Comparison of ENCODE assay signal across 9 mouse cellular contexts in genomic region chr14:7773714-7774389, GRCm38 (mm10). TPM values are rescaled to one million over a fixed set of nuclear protein-coding genes. Genes with fewer than 3 reads are reported as not detected.
A peak's percentile ranks its signal among the peaks of the same experiment; 100 is the strongest.
DNase-seq lines count a peak whose midpoint lies in the region; ATAC-seq and TF ChIP-seq lines count a peak whose summit lies in the region.
"Had no signal": no experiment of that assay in that cellular context is flagged by ENCODE, and none has a peak within 500 bp of the region (broad histone marks: within the 10 kb centered on the region; RNA-seq: fewer than 3 reads in every experiment).

No protein-coding gene starts in this region.

- DNase-seq in urinary bladder, adult 18-20 months (ENCODE audit: low spot score in 2 of 2) = peak; percentile 14 to 22
- no peak for DNase-seq in urinary bladder, adult 2 months (ENCODE audit: low spot score)
- peak; percentile 83 for DNase-seq in forebrain, embryonic 14.5 days (ENCODE audit: low spot score)
- DNase-seq in heart, postnatal 25 days (ENCODE audit: low spot score) = peak; percentile 31
- peak; percentile 58 to 75 for DNase-seq in kidney, postnatal 4 days
- DNase-seq in liver, postnatal 0 days = peak; percentile 77
- peak; percentile 84 for DNase-seq in neural tube, embryonic 11.5 days (ENCODE audit: low spot score)

- H3K4me2 ChIP-seq in forebrain, embryonic 14.5 days (ENCODE audit: low read length) = peak overlapping the region; percentile 47
- peak overlapping the region; percentile 68 for H3K4me2 ChIP-seq in liver, postnatal 0 days (ENCODE audit: low read depth, low read length)
- peak overlapping the region; percentile 42 for H3K4me2 ChIP-seq in neural tube, embryonic 11.5 days (ENCODE audit: low read depth)

- H3K4me3 ChIP-seq in forebrain, embryonic 14.5 days (ENCODE audit: low read depth, low read length) = peak overlapping the region; percentile 25
- H3K4me3 ChIP-seq in liver, postnatal 0 days (ENCODE audit: low read depth, low read length) = peak overlapping the region; percentile 53
- H3K4me3 ChIP-seq in neural tube, embryonic 11.5 days (ENCODE audit: low read depth, low read length) = peak overlapping the region; percentile 38
- peak overlapping the region; percentile 64 for H3K4me3 ChIP-seq in testis, adult 2 months (ENCODE audit: control insufficient read depth, low read depth, low read length)

- no peak for TF ChIP-seq POLR2A in testis, adult 2 months (IDR thresholded peaks at IDR 0.05; ENCODE audit: control insufficient read depth, low read depth, low read length)

- 51% methylated on average over 24 of the region's 24 CpGs for WGBS in forebrain, embryonic 14.5 days
- WGBS in liver, postnatal 0 days (ENCODE audit: insufficient replicate concordance) = 24% methylated on average over 24 of the region's 24 CpGs
- WGBS in neural tube, embryonic 11.5 days = 36% methylated on average over 24 of the region's 24 CpGs

- ATAC-seq in forebrain, embryonic 14.5 days = peak; percentile 77
- ATAC-seq in liver, postnatal 0 days = peak; percentile 78
- peak; percentile 60; the same call in 1 of the 2 replicates for ATAC-seq in neural tube, embryonic 11.5 days (ENCODE audit: insufficient read depth, low FRiP score, low TSS enrichment)
- ATAC-seq: Patski had no signal

- no peak for TF ChIP-seq CTCF in liver, postnatal 0 days (IDR thresholded peaks at IDR 0.05; ENCODE audit: low read depth)
- TF ChIP-seq CTCF in testis, adult 2 months (IDR thresholded peaks at IDR 0.05; ENCODE audit: control insufficient read depth, insufficient read depth, insufficient replicate concordance, low read depth, low read length) = no peak

- H3K9ac ChIP-seq in forebrain, embryonic 14.5 days (ENCODE audit: low read length) = peak overlapping the region; percentile 35
- peak overlapping the region; percentile 44; the same call in 1 of the 2 replicates for H3K9ac ChIP-seq in liver, postnatal 0 days (replicated peaks)
- H3K9ac ChIP-seq in neural tube, embryonic 11.5 days (ENCODE audit: low read length) = peak overlapping the region; percentile 56

- intact Hi-C loops in heart, postnatal 25 days (cut with DNase I) = no loop called here

- TF ChIP-seq EP300 in liver, postnatal 0 days (IDR thresholded peaks at IDR 0.05; ENCODE audit: low read depth) = no peak

- H3K27ac ChIP-seq in forebrain, embryonic 14.5 days (ENCODE audit: low read depth, low read length) = no peak overlapping the region
- peak overlapping the region; percentile 44; the same call in 1 of the 2 replicates for H3K27ac ChIP-seq in liver, postnatal 0 days (ENCODE audit: low read depth)
- no peak overlapping the region for H3K27ac ChIP-seq in neural tube, embryonic 11.5 days (ENCODE audit: low read depth, low read length)
- H3K27ac ChIP-seq in testis, adult 2 months (ENCODE audit: control insufficient read depth, insufficient read depth, low read depth, low read length) = no peak overlapping the region

- no peaks in the 10 kb centered on the region for H3K9me3 ChIP-seq in forebrain, embryonic 14.5 days (replicated peaks; ENCODE audit: control insufficient read depth, low read length)
- H3K9me3 ChIP-seq in liver, postnatal 0 days (ENCODE audit: low read length) = no peaks in the 10 kb centered on the region
- no peaks in the 10 kb centered on the region for H3K9me3 ChIP-seq in neural tube, embryonic 11.5 days (ENCODE audit: control insufficient read depth, low read length)

- H3K36me3 ChIP-seq in forebrain, embryonic 14.5 days (ENCODE audit: control insufficient read depth, insufficient read depth, low read length) = no peaks in the 10 kb centered on the region
- H3K36me3 ChIP-seq in liver, postnatal 0 days (replicated peaks; ENCODE audit: insufficient read depth, low read length) = no peaks in the 10 kb centered on the region
- H3K36me3 ChIP-seq in neural tube, embryonic 11.5 days (ENCODE audit: control insufficient read depth, insufficient read depth, low read length) = no peaks in the 10 kb centered on the region
- H3K36me3 ChIP-seq in testis, adult 2 months (ENCODE audit: control insufficient read depth, insufficient read depth, low read length) = no peaks in the 10 kb centered on the region

- no peaks in the 10 kb centered on the region for H3K4me1 ChIP-seq in forebrain, embryonic 14.5 days (ENCODE audit: control insufficient read depth, insufficient read depth, low read length)
- no peaks in the 10 kb centered on the region for H3K4me1 ChIP-seq in liver, postnatal 0 days (ENCODE audit: insufficient read depth)
- no peaks in the 10 kb centered on the region for H3K4me1 ChIP-seq in neural tube, embryonic 11.5 days (ENCODE audit: control insufficient read depth, insufficient read depth, low read length)
- no peaks in the 10 kb centered on the region for H3K4me1 ChIP-seq in testis, adult 2 months (ENCODE audit: control insufficient read depth, insufficient read depth, low read length)

- no peaks in the 10 kb centered on the region for H3K27me3 ChIP-seq in forebrain, embryonic 14.5 days (replicated peaks; ENCODE audit: control insufficient read depth, insufficient read depth, low read length)
- H3K27me3 ChIP-seq in liver, postnatal 0 days (ENCODE audit: insufficient read depth, low read length) = no peaks in the 10 kb centered on the region
- H3K27me3 ChIP-seq in neural tube, embryonic 11.5 days (ENCODE audit: control insufficient read depth, insufficient read depth, low read length) = no peaks in the 10 kb centered on the region
- no peaks in the 10 kb centered on the region for H3K27me3 ChIP-seq in testis, adult 2 months (ENCODE audit: control insufficient read depth, insufficient read depth, low read length)

RNA-seq across cellular contexts. Expression of gene Gm26661, which starts 17.5 kb away (rescaled TPM):
- polyA plus RNA-seq in urinary bladder, adult 2 months (2012; rRNA removed) = not detected in 2 replicates
- polyA plus RNA-seq in forebrain, embryonic 14.5 days (2014; fragmentation: Nextera tagmentation; extraction: Ambion mirVana) = not detected in 2 replicates
- total RNA-seq in heart, postnatal 25 days (2021) = not detected
- not detected in 2 replicates for polyA plus RNA-seq in liver, postnatal 0 days (2015; fragmentation: Nextera tagmentation; extraction: Ambion mirVana)
- not detected in 2 replicates for polyA plus RNA-seq in neural tube, embryonic 11.5 days (2014; fragmentation: Nextera tagmentation; extraction: Ambion mirVana)
- polyA plus RNA-seq in testis, adult 2 months (2012; rRNA removed) = 126 TPM in 2 replicates
- polyA plus RNA-seq: Patski had no signal

RNA-seq across cellular contexts. Expression of gene Flnb, which starts 43.9 kb away (rescaled TPM):
- polyA plus RNA-seq in urinary bladder, adult 2 months (2012; rRNA removed) = 47.4 and 48.6 TPM in 2 replicates
- polyA plus RNA-seq in forebrain, embryonic 14.5 days (2014; fragmentation: Nextera tagmentation; extraction: Ambion mirVana) = 6.8 and 8.0 TPM in 2 replicates
- 10 to 100 TPM; 21.9 to 27.7 TPM for total RNA-seq in heart, postnatal 25 days (2021)
- 2.5 and 2.9 TPM in 2 replicates for polyA plus RNA-seq in liver, postnatal 0 days (2015; fragmentation: Nextera tagmentation; extraction: Ambion mirVana)
- 14.4 and 15.5 TPM in 2 replicates for polyA plus RNA-seq in neural tube, embryonic 11.5 days (2014; fragmentation: Nextera tagmentation; extraction: Ambion mirVana)
- 9.8 and 11.3 TPM in 2 replicates for polyA plus RNA-seq in testis, adult 2 months (2012; rRNA removed)

Comparison
In these comparisons a context has a peak if more than half of its experiments do, and no peak if none do; other contexts are left out.
1. RNA of gene Gm26661, which starts 17.5 kb away (polyA plus RNA-seq): 126 TPM in testis, adult 2 months; not detected in forebrain, embryonic 14.5 days, not detected in urinary bladder, adult 2 months, not detected in liver, postnatal 0 days and not detected in neural tube, embryonic 11.5 days; every median in the first group is over 10 times any median in the second.
2. Peak in every context shown above with its lines, with median percentiles within 50 percentile points of each other: ATAC-seq, H3K4me2 ChIP-seq, H3K4me3 ChIP-seq and H3K9ac ChIP-seq.